Mouse (Mus musculus) hindbrain, embryonic 10.5 days (tissue): ENCODE results near the gene Ccdc155. TPM values are rescaled to one million over a fixed set of nuclear protein-coding genes. Genes with fewer than 3 reads are reported as not detected.

ENCODE experiments used
- DNase-seq: peaks from one replicate; pipeline ENCODE4 v3.0.0-alpha.2; 2017; ENCODE audit warnings: low spot score
- H3K27ac ChIP-seq: fragments of 300-500 bp; sonication (generic); 2 replicates; pipeline ENCODE4 v1.5.1; 2016; ENCODE audit warnings: mild to moderate bottlenecking, moderate library complexity
- H3K27me3 ChIP-seq: fragments of 300-500 bp; sonication (generic); 2 replicates; pipeline ENCODE4 v1.6.1; 2016; ENCODE audit warnings: mild to moderate bottlenecking; ENCODE audit not compliant: poor library complexity, insufficient read depth, severe bottlenecking
- H3K36me3 ChIP-seq: fragments of 300-500 bp; sonication (generic); 2 replicates; pipeline ENCODE4 v1.6.1; 2016; ENCODE audit warnings: mild to moderate bottlenecking, moderate library complexity
- H3K4me1 ChIP-seq: fragments of 300-500 bp; sonication (generic); replicated peaks from 2 replicates; pipeline ENCODE4 v1.6.1; 2016; ENCODE audit warnings: mild to moderate bottlenecking
- H3K4me3 ChIP-seq: fragments of 300-500 bp; sonication (generic); 2 replicates; pipeline ENCODE4 v1.5.1; 2016; ENCODE audit warnings: mild to moderate bottlenecking, moderate library complexity
- H3K9me3 ChIP-seq: fragments of 300-500 bp; sonication (generic); 2 replicates; pipeline ENCODE4 v1.6.1; 2016; ENCODE audit warnings: mild to moderate bottlenecking, moderate library complexity
- WGBS: fragments of 180-500 bp; shearing (Covaris S2); methylation state at CpG from one replicate; pipeline ENCODE4 v1.1.7; 2016; 5-methylcytosine and 5-hydroxymethylcytosine counted together
- polyA plus RNA-seq: library from polyadenylated mRNA; unstranded; fragments of >200 nt; fragmentation: Nextera tagmentation; extraction: Ambion mirVana; gene quantifications from 2 replicates; pipeline ENCODE4 v1.2.1, GENCODE M21; 2016

Ccdc155 gene
- polyA plus RNA-seq, 1 experiment from 2014 or later, result 0.64 TPM

- Histone ChIP-seq H3K36me3 (no peaks in the 10 kb centered on the region), H3K9me3 (no peaks in the 10 kb centered on the region), H3K4me1 (peaks cover 66% of the 10 kb centered on the region), H3K27me3 (peaks cover 54% of the 10 kb centered on the region), H3K4me3 (no peak overlapping the region), H3K27ac (peak overlapping the region; percentile 18; the same call in 1 of the 2 replicates)
- no peak for DNase-seq
- 71% methylated on average over 17 of the region's 17 CpGs for WGBS
These were observed 10.6 kb downstream of the Ccdc155 start for GRCm38 (mm10) chr7:45193871-45194785.

- Histone ChIP-seq H3K27ac (peak overlapping the region; percentile 50), H3K27me3 (peaks cover 61% of the 10 kb centered on the region), H3K4me3 (no peak overlapping the region), H3K4me1 (peaks cover 61% of the 10 kb centered on the region), H3K9me3 (no peaks in the 10 kb centered on the region), H3K36me3 (no peaks in the 10 kb centered on the region)
- 62% methylated on average over 5 of the region's 5 CpGs for WGBS
- DNase-seq, result no peak
These were observed 11.3 kb downstream of the Ccdc155 start for GRCm38 (mm10) chr7:45193406-45193805.

DNA sequence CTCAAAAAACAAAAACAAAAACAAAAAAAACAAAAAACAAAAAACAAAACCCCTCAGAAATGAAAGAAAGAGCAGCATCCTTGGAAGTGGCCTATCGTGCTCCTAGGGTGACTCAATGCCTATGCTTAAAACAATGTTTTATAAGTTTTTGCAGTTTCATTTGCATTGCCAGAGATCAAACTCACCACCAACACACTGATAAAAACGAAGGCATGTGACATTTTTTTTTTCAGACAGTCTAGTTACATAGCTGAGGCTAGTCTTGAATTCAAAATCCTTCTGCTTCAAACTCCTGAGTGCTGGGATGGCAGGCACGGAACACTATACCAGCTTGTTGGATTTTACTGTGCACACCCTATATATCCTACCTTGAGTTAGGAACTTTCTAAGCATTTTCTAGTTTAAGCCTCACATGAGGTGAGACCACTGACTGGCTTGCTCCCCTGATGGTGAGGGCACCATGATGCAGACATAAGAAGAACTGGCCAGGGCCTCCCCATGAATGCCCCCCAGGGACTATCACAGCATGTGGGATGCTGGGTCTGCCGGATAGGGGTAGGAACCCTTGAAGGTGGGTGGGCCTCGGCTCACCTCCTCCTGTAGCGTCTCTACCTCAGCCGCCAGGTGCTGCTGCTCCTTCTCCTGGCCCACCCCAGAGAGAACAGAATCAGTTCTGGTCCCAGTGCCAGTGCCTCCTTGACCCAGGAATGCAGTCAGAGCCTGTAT lies 11.9 kb downstream of the Ccdc155 start:
- Histone ChIP-seq H3K27ac (peak overlapping the region; percentile 50), H3K4me1 (peaks cover 56% of the 10 kb centered on the region), H3K27me3 (peaks cover 68% of the 10 kb centered on the region), H3K36me3 (no peaks in the 10 kb centered on the region), H3K9me3 (no peaks in the 10 kb centered on the region), H3K4me3 (no peak overlapping the region)
- no peak for DNase-seq
- WGBS, result 76% methylated on average over 7 of the region's 7 CpGs

DNA sequence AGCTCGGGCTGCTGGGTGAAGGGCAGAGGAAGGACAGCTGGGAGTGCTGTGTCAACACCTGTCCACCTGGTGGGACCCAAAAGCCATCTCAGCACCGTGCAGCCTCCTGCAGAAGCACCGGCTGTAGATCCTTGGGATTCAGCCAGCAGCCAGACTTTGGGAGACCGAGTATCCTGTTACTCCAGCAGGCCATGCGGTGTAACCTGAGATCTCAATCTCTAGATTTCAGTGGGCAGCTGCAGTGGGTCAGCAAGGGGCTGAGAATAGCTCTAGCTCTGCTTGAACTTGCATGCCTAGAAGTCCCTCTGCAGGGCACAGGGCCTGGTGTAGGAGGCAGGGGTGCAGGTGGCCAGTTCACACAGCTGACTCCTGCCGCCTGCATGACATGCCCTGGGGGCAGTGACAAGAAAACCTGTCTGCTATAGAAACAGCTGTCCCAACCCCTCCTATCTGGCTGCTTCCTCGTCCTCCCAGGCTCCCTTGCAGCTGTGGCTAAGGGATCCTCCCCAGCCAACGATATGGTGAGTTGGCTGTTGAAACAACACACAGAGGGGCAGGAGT lies 12.8 kb downstream of the Ccdc155 start:
- H3K27ac ChIP-seq, result 0 out of 2 replicates have a peak overlapping the region, but pooled peaks have one; percentile 5
- H3K27me3 ChIP-seq, result peaks cover 71% of the 10 kb centered on the region
- WGBS, result 18% methylated on average over 8 of the region's 8 CpGs
- peak; percentile 53 for DNase-seq
- H3K36me3 ChIP-seq, result no peaks in the 10 kb centered on the region
- H3K4me1 ChIP-seq, result peaks cover 49% of the 10 kb centered on the region
- no peak overlapping the region for H3K4me3 ChIP-seq
- no peaks in the 10 kb centered on the region for H3K9me3 ChIP-seq

DNA sequence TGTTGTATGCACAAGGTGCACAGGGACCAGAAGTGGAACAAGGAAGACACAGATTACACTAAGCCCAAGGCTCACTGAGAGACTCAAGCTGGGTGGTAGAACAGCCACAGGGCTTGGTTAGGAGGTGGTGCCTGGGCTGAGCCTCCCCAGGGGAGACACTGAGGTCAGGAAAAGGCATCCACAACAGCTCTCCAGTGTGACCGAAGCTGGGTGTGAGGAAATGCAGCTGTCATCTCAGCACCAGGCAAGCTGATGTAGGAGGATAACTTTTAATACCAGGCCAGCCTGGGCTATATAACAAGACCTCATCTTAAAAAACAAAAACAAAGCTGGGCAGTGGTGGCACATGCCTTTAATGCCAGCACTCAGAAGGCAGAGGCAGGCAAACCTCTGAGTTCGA lies 13.5 kb downstream of the Ccdc155 start:
- H3K9me3 ChIP-seq, result no peaks in the 10 kb centered on the region
- no peak overlapping the region for H3K27ac ChIP-seq
- H3K36me3 ChIP-seq, result no peaks in the 10 kb centered on the region
- no peak for DNase-seq
- WGBS, result 74% methylated on average over 2 of the region's 2 CpGs
- no peak overlapping the region for H3K4me3 ChIP-seq
- peaks cover 74% of the 10 kb centered on the region for H3K27me3 ChIP-seq
- H3K4me1 ChIP-seq, result peaks cover 42% of the 10 kb centered on the region

DNA sequence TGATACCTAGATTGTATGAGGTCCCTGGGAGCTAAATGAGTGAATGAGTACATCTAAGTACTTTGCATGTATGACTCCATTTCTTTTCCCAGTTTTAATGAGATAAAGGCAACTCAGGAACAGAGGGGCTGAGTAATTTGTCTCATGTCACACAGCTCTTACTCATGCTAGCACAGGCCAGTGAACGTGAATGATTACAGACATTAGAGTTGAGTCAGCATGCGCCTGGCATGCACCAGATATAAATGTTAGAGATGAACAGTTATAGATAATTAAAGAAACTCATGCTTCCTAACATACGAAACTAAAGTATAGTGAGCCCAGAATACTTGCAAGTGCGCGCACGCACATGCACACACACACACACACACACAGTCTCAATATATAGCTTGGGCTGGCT lies 14.5 kb downstream of the Ccdc155 start:
- Histone ChIP-seq H3K4me3 (no peak overlapping the region), H3K4me1 (peaks cover 34% of the 10 kb centered on the region), H3K27ac (no peak overlapping the region), H3K9me3 (no peaks in the 10 kb centered on the region), H3K27me3 (peaks cover 75% of the 10 kb centered on the region), H3K36me3 (no peaks in the 10 kb centered on the region)
- no peak for DNase-seq
- 90% methylated on average over 6 of the region's 6 CpGs for WGBS

DNA sequence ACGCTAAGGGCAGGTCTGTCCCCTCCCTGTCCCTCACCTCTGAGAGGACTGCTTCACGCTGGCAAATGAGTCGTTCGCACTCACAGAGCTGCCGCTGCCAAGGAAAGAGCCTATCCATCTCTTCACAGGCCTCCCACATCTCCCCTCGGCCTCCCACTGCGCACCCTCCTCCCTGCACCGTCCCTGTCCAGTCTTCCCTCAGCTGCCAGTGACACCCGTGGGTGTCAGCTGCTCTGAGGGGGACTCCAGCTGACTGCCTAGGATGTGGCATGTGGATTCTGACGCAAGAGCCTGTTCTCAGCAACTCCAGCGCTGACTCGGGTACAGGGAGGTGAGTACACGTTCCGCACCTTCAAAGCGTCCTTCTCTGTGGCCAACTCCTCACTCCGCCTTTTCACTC lies 15.1 kb downstream of the Ccdc155 start:
- no peak for DNase-seq
- H3K27ac ChIP-seq, result no peak overlapping the region
- H3K27me3 ChIP-seq, result peaks cover 81% of the 10 kb centered on the region
- H3K4me1 ChIP-seq, result peaks cover 34% of the 10 kb centered on the region
- no peaks in the 10 kb centered on the region for H3K36me3 ChIP-seq
- no peak overlapping the region for H3K4me3 ChIP-seq
- H3K9me3 ChIP-seq, result no peaks in the 10 kb centered on the region
- 59% methylated on average over 16 of the region's 16 CpGs for WGBS

DNA sequence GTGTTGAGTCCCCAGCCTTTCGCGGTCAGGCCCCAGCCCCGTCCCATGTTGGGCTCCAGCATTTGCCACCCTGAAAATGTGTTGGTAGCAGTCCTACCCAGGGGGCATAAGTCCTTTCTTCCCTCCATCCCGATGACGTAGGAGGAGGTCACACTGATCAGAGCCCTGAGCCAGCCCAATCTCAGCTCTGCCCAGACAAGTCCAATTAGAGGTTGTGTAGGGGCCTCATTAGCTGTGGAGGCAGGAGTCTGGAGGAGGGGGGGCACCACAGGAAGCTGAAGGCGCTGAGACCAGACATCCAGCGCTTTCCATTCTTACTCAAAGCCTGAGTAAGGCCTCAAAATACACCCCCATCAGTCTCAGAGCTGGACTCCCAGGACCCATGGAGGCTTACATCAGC lies 18.8 kb downstream of the Ccdc155 start:
- Histone ChIP-seq H3K36me3 (no peaks in the 10 kb centered on the region), H3K27ac (0 out of 2 replicates have a peak overlapping the region, but pooled peaks have one; percentile 20), H3K9me3 (no peaks in the 10 kb centered on the region), H3K27me3 (peaks cover 97% of the 10 kb centered on the region), H3K4me1 (peaks cover 31% of the 10 kb centered on the region), H3K4me3 (no peak overlapping the region)
- 68% methylated on average over 7 of the region's 7 CpGs for WGBS
- DNase-seq, result no peak

- WGBS, result 58% methylated on average over 7 of the region's 7 CpGs
- Histone ChIP-seq H3K27ac (no peak overlapping the region), H3K4me1 (peaks cover 32% of the 10 kb centered on the region), H3K9me3 (no peaks in the 10 kb centered on the region), H3K27me3 (peaks cover 99% of the 10 kb centered on the region), H3K36me3 (no peaks in the 10 kb centered on the region), H3K4me3 (no peak overlapping the region)
- no peak for DNase-seq
These were observed 21.0 kb downstream of the Ccdc155 start for GRCm38 (mm10) chr7:45183672-45184071.

DNA sequence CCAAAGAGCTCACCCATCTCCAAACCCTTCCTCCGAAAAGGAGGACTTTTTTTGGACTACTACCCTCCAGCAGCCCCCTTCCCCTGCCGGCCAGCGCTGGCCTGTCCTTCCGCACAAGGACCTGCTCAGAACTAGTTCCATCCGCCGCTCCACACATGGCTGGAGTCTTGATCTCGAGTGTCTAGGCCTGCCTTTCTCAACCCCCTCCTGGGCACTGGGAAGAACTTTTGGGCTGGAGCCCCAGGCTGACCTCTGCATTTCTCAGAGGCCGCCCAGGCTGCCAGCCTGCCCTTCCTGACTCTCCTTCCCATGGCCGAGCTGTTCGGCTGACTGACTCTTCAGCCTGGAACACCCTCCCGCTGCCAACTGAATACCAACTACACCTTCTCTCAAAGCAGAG lies 22.1 kb downstream of the Ccdc155 start:
- peak overlapping the region; percentile 45 for H3K4me3 ChIP-seq
- no peaks in the 10 kb centered on the region for H3K9me3 ChIP-seq
- 16% methylated on average over 11 of the region's 11 CpGs for WGBS
- peaks cover 32% of the 10 kb centered on the region for H3K4me1 ChIP-seq
- H3K27me3 ChIP-seq, result peaks cover 99% of the 10 kb centered on the region
- H3K36me3 ChIP-seq, result no peaks in the 10 kb centered on the region
- no peak for DNase-seq
- no peak overlapping the region for H3K27ac ChIP-seq

- Histone ChIP-seq H3K27ac (no peak overlapping the region), H3K4me1 (peaks cover 34% of the 10 kb centered on the region), H3K9me3 (no peaks in the 10 kb centered on the region), H3K4me3 (peak overlapping the region; percentile 45), H3K27me3 (peaks cover 100% of the 10 kb centered on the region), H3K36me3 (no peaks in the 10 kb centered on the region)
- DNase-seq, result peak; percentile 89
- under 1% methylated on average over 34 of the region's 34 CpGs for WGBS
These were observed 22.5 kb downstream of the Ccdc155 start for GRCm38 (mm10) chr7:45182199-45182601.

DNA sequence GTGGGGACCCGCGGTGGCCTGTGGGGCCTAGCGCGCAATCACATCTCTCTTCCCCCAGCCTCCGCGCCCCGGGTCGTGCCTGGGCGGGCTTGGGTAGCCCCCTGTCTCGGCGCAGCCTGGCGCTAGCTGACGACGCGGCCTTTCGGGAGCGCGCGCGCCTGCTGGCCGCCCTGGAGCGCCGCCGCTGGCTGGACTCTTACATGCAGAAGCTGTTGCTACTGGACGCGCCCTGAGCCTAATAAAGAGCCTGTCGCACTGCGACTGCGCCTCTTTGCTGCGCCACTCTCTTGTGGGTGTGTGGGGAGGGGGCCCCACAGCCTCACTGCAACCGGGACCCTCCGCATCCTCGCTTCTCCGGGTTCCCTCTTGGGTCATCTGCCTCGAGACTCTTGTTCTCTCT lies 23.2 kb downstream of the Ccdc155 start:
- H3K27ac ChIP-seq, result no peak overlapping the region
- no peaks in the 10 kb centered on the region for H3K9me3 ChIP-seq
- no peak for DNase-seq
- H3K4me1 ChIP-seq, result peaks cover 38% of the 10 kb centered on the region
- H3K27me3 ChIP-seq, result peaks cover 100% of the 10 kb centered on the region
- H3K4me3 ChIP-seq, result peak overlapping the region; percentile 45
- H3K36me3 ChIP-seq, result no peaks in the 10 kb centered on the region
- 5% methylated on average over 35 of the region's 35 CpGs for WGBS
